Mouse (Mus musculus) bone marrow, adult 2 months (tissue): ENCODE measurements at regions not wholly inside any gene's neighbourhood (a gene's known extent, or its start where the extent isn't known, plus 50 kb on each side); places are given as distances from the start of the nearest gene placed in this dataset.
"Not testable (repeated sequence)": the region's sequence is repeated elsewhere in the genome, so short reads cannot be mapped to it uniquely, and the experiment has no call there.

Experiments
- H3K27ac ChIP-seq: fragments of 200-500 bp; 2 replicates; pipeline ENCODE4 v1.5.1; 2012; ENCODE audit warnings: low read depth, mild to moderate bottlenecking, control low read depth, inconsistent platforms, low read length; ENCODE audit not compliant: control insufficient read depth, poor library complexity, insufficient read depth
- H3K4me1 ChIP-seq: fragments of 200-500 bp; 2 replicates; pipeline ENCODE4 v1.6.1; 2011; ENCODE audit warnings: low read length; ENCODE audit not compliant: control insufficient read depth, insufficient read depth
- H3K4me3 ChIP-seq: fragments of 200-500 bp; replicated peaks from 2 replicates; pipeline ENCODE3; 2011; ENCODE audit warnings: mild to moderate bottlenecking, low read depth, low read length, control low read depth; ENCODE audit not compliant: control insufficient read depth
- CTCF ChIP-seq: fragments of 200-500 bp; IDR thresholded peaks from 2 replicates; pipeline ENCODE4 v1.5.1; 2011; ENCODE audit warnings: low read length, control low read depth; ENCODE audit not compliant: control insufficient read depth, insufficient read depth
- POLR2A ChIP-seq: fragments of 200-500 bp; IDR thresholded peaks from 2 replicates; pipeline ENCODE4 v1.6.1; 2011; ENCODE audit warnings: low read depth, mild to moderate bottlenecking, control low read depth, low read length, borderline replicate concordance; ENCODE audit not compliant: control insufficient read depth
- WGBS: fragments of 180-500 bp; shearing (Covaris S2); methylation state at CpG from one replicate; pipeline ENCODE4 v1.1.7; 2018; 5-methylcytosine and 5-hydroxymethylcytosine counted together

- H3K27ac ChIP-seq, H3K4me1 ChIP-seq, H3K4me3 ChIP-seq: not testable (repeated sequence)
- WGBS: no CpG with 5 or more reads among the region's 6 CpGs
These were observed 112.1 kb upstream of the Sipa1l1 start for GRCm38 (mm10) chr12:82056782-82057611.

GRCm38 (mm10) chr12:82064986-82065385 is 104.1 kb upstream of the Sipa1l1 start:
- Histone ChIP-seq H3K27ac (no peak overlapping the region), H3K4me3 (no peak overlapping the region), H3K4me1 (no peaks in the 10 kb centered on the region)
- TF ChIP-seq POLR2A: no peak
- no peak for TF ChIP-seq CTCF
- WGBS: 71% methylated on average over 4 of the region's 4 CpGs

GRCm38 (mm10) chr12:82066860-82067259 is 102.3 kb upstream of the Sipa1l1 start:
- TF ChIP-seq CTCF (no peak), POLR2A (no peak)
- 44% methylated on average over 4 of the region's 4 CpGs for WGBS

GRCm38 (mm10) chr12:82069621-82070020 is 99.5 kb upstream of the Sipa1l1 start:
- no peak overlapping the region for H3K4me3 ChIP-seq
- no peak overlapping the region for H3K27ac ChIP-seq
- TF ChIP-seq POLR2A: no peak
- no peak for TF ChIP-seq CTCF
- H3K4me1 ChIP-seq: no peaks in the 10 kb centered on the region
- 82% methylated on average over 9 of the region's 9 CpGs for WGBS

More at GRCm38 (mm10) chr12:82066860-82067259, 102.3 kb upstream of the Sipa1l1 start:
- no peaks in the 10 kb centered on the region for H3K4me1 ChIP-seq
- no peak overlapping the region for H3K27ac ChIP-seq
- no peak overlapping the region for H3K4me3 ChIP-seq

GRCm38 (mm10) chr12:82072810-82073465 is 96.2 kb upstream of the Sipa1l1 start:
- TF ChIP-seq CTCF: no peak
- TF ChIP-seq POLR2A: no peak
- no peak overlapping the region for H3K27ac ChIP-seq
- no peaks in the 10 kb centered on the region for H3K4me1 ChIP-seq
- WGBS: 52% methylated on average over 13 of the region's 13 CpGs
- H3K4me3 ChIP-seq: no peak overlapping the region

GRCm38 (mm10) chr12:82075479-82076221 is 93.5 kb upstream of the Sipa1l1 start:
- TF ChIP-seq POLR2A (no peak), CTCF (no peak)
- Histone ChIP-seq H3K4me1 (no peaks in the 10 kb centered on the region), H3K27ac (no peak overlapping the region), H3K4me3 (no peak overlapping the region)
- 81% methylated on average over 13 of the region's 13 CpGs for whole genome bisulfite sequencing

GRCm38 (mm10) chr12:82076766-82077165 is 92.4 kb upstream of the Sipa1l1 start:
- H3K27ac ChIP-seq: no peak overlapping the region
- no peak for TF ChIP-seq POLR2A
- no peak for TF ChIP-seq CTCF
- no peaks in the 10 kb centered on the region for H3K4me1 ChIP-seq
- H3K4me3 ChIP-seq: no peak overlapping the region
- WGBS: 85% methylated on average over 8 of the region's 8 CpGs

GRCm38 (mm10) chr12:82077945-82078344 is 91.2 kb upstream of the Sipa1l1 start:
- WGBS: 83% methylated on average over 5 of the region's 5 CpGs
- no peak for TF ChIP-seq CTCF
- TF ChIP-seq POLR2A: no peak

More at GRCm38 (mm10) chr12:82077945-82078344, 91.2 kb upstream of the Sipa1l1 start:
- no peak overlapping the region for H3K4me3 ChIP-seq
- no peak overlapping the region for H3K27ac ChIP-seq
- no peaks in the 10 kb centered on the region for H3K4me1 ChIP-seq
